Mouse (Mus musculus): ENCODE data around the gene Flii.
A peak's percentile ranks its signal among the peaks of the same experiment; 100 is the strongest.

Gene Flii

GRCm38 (mm10) chr11:60715833-60716232 lies 11.2 kb downstream of the Flii start:
- no peak for DNase-seq (ENCODE audit: low spot score in 2 of 2)

- no peak for DNase-seq (ENCODE audit: low spot score in 2 of 2)
These were observed 14.3 kb downstream of the Flii start for GRCm38 (mm10) chr11:60712639-60713255.

GRCm38 (mm10) chr11:60712040-60712439 lies 15.0 kb downstream of the Flii start:
- DNase-seq (ENCODE audit: low spot score in 2 of 2), result no peak

GRCm38 (mm10) chr11:60711218-60711617 lies 15.8 kb downstream of the Flii start:
- no peak for DNase-seq (ENCODE audit: low spot score in 2 of 2)

- DNase-seq (ENCODE audit: low spot score in 2 of 2), result no peak
These were observed 17.3 kb downstream of the Flii start for GRCm38 (mm10) chr11:60709481-60710465.

- DNase-seq (ENCODE audit: low spot score in 2 of 2), result no peak
These were observed 18.4 kb downstream of the Flii start for GRCm38 (mm10) chr11:60708631-60709030.

GRCm38 (mm10) chr11:60707672-60708071 lies 19.4 kb downstream of the Flii start:
- no peak for DNase-seq (ENCODE audit: low spot score in 2 of 2)

GRCm38 (mm10) chr11:60706696-60707480 lies 20.2 kb downstream of the Flii start:
- DNase-seq (ENCODE audit: low spot score in 2 of 2), result no peak

- no peak for DNase-seq (ENCODE audit: low spot score in 2 of 2)
These were observed 21.0 kb downstream of the Flii start for GRCm38 (mm10) chr11:60706076-60706475.

- no peak for DNase-seq (ENCODE audit: low spot score in 2 of 2)
These were observed 21.8 kb downstream of the Flii start for GRCm38 (mm10) chr11:60705255-60705654.

- no peak for DNase-seq (ENCODE audit: low spot score in 2 of 2)
These were observed 22.8 kb downstream of the Flii start for GRCm38 (mm10) chr11:60704023-60704880.

GRCm38 (mm10) chr11:60703131-60703530 lies 23.9 kb downstream of the Flii start:
- DNase-seq (ENCODE audit: low spot score in 2 of 2), result peak; percentile 39 to 61

GRCm38 (mm10) chr11:60701611-60702010 lies 25.5 kb downstream of the Flii start:
- no peak for DNase-seq (ENCODE audit: low spot score in 2 of 2)

- no peak for DNase-seq (ENCODE audit: low spot score in 2 of 2)
These were observed 26.5 kb downstream of the Flii start for GRCm38 (mm10) chr11:60700320-60701185.

GRCm38 (mm10) chr11:60699524-60700075 lies 27.5 kb downstream of the Flii start, which contains the start of gene Llgl1:
Llgl1 (plus strand) TSS chr11:60699723.
- DNase-seq (ENCODE audit: low spot score in 2 of 2), result peak; percentile 74 to 77

- no peak for DNase-seq (ENCODE audit: low spot score in 2 of 2)
These were observed 28.1 kb downstream of the Flii start for GRCm38 (mm10) chr11:60698806-60699523.

- no peak for DNase-seq (ENCODE audit: low spot score in 2 of 2)
These were observed 29.5 kb downstream of the Flii start for GRCm38 (mm10) chr11:60697561-60697960.

- no peak for DNase-seq (ENCODE audit: low spot score in 2 of 2)
These were observed 30.9 kb downstream of the Flii start for GRCm38 (mm10) chr11:60696165-60696564.

Measured in natural killer cell, adult 2 months (primary cell).